Mouse (Mus musculus): Measurements from ENCODE around the gene Folr1. TPM values are rescaled to one million over a fixed set of nuclear protein-coding genes. Genes with fewer than 3 reads are reported as not detected.

The Folr1 gene
- polyA plus RNA-seq, 1 experiment from 2014 or later: 121 TPM

DNA sequence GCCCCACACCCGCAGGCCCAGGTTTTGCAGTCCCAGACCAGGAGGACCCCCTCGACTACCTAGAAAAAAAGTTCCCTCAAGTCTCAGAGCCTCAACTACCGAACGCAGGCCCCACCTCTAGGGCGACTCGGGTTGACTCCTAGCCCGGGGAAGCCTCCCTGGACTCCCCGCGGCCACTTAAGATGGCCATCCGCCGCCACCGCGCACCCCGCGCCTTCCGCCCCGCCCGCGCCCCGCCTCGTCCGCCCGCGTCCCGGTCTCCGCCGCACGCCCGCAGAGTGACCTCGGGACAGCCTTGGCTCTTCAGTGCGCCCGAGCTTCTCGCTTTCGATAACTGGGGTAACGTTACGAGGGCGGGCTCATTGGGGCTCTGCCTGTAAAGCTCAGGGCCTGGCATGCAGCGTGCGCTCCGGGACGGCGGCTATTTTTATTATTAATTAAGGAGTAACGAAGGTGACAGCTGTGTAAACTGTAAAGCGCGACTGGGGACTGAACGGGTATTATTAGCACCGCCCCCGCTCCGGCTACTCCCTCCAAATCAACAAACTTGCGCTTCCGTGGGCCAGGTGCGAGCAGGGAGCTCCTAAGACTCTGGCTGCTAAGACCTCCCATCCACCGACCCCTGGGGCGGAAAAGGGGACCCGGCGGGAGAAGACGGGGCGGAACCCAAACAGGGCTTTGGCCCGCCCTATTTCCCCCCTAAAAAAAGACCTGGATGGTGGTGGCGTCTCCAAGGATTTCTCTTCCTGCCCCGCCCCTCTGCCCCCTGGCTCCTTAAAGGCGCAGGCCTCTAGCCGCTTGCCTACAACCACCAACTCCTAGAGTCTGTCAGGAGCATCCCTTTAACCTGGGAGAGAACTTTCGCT, 32.7 kb downstream of the Folr1 start, which contains the start of gene Inppl1:
Inppl1 (minus strand) TSS at position 624 of the 866 bp plus-strand sequence.
- Histone ChIP-seq H3K4me1 (replicated peaks) (peaks cover 30% of the 10 kb centered on the region), H3K9me3 (no peaks in the 10 kb centered on the region), H3K36me3 (peaks cover 7% of the 10 kb centered on the region), H3K27ac (peak within 1 kb of the TSS; percentile 95), H3K4me2 (replicated peaks) (peak within 1 kb of the TSS; percentile 77), H3K9ac (peak within 1 kb of the TSS; percentile 99), H3K4me3 (replicated peaks) (peak within 1 kb of the TSS; percentile 83), H3K27me3 (replicated peaks) (no peaks in the 10 kb centered on the region)
- under 1% methylated on average over 64 of the region's 64 CpGs for WGBS
- peak; percentile 88 for ATAC-seq

DNA sequence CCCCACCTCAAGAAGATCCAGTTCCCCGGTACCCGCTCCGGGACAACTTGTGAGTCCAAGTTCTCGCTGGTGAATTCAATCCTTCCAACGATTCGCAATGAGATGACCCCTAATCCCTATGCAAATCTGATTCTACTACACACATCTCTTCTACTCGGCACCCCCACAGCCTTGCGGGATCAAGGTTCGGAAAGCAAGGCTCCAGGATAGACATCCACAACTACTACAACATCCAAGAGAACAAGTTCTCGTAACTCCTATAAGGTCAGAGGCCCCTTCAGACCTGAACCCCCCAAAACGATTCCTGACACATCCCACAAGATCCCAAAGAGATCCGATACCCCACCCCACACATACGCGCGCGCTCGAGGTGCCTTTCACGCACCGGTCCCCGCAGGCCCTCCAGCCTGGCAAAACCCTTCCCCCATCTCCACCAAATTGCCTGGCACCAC, 33.4 kb downstream of the Folr1 start:
- no peaks in the 10 kb centered on the region for H3K27me3 ChIP-seq (replicated peaks)
- H3K4me3 ChIP-seq (replicated peaks): peak overlapping the region; percentile 83
- under 1% methylated on average over 20 of the region's 20 CpGs for WGBS
- peak overlapping the region; percentile 77 for H3K4me2 ChIP-seq (replicated peaks)
- peaks cover 14% of the 10 kb centered on the region for H3K36me3 ChIP-seq
- H3K27ac ChIP-seq: peak overlapping the region; percentile 95
- ATAC-seq: peak; percentile 8
- H3K9ac ChIP-seq: peak overlapping the region; percentile 99
- peaks cover 30% of the 10 kb centered on the region for H3K4me1 ChIP-seq (replicated peaks)
- H3K9me3 ChIP-seq: no peaks in the 10 kb centered on the region

DNA sequence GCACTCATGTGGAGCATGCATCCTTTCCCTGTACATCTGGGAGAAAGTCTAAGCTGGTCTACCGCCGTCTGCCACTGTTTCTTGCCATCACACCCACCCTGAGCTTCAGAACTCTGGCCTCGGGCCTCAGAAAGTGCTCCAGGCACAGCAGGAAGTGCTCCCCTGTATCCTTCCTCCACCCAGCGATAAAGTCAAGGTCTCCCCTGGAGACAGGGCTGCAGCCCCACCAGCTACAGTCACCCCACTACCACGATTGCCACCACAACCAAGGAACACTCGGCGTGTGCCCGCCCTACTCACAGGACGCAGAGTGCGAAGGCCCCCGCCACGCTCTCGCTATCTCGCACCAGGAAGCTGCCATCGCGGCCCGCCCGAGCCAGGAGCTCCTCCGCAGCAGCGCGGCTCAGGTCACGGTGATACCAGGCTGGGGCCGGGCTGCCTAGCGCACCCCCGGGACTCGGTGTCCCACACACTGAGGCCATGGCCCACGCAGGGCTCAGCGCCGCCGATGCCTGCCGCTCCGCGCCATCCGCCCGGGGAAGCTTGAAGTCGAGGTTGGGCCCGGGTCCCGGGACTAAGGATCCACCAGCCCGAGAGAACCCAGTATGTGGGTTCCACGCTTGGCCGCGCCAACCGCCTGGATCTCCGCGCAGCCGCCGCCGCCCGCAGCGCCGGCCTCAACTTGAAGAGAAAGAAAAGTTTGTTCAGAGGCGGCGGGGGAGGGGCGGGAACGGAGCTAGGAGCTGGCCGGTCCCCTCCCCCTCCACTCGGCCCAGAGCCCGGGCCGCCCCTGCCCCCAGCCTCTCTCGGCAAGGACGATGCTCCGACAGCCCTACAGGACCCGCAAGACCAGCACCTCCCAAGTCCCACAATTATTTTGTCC, 34.1 kb downstream of the Folr1 start:
- WGBS: under 1% methylated on average over 63 of the region's 63 CpGs
- Histone ChIP-seq H3K27me3 (replicated peaks) (no peaks in the 10 kb centered on the region), H3K27ac (peak overlapping the region; percentile 95), H3K9me3 (no peaks in the 10 kb centered on the region), H3K9ac (peak overlapping the region; percentile 99), H3K36me3 (peaks cover 20% of the 10 kb centered on the region), H3K4me1 (replicated peaks) (peaks cover 30% of the 10 kb centered on the region), H3K4me3 (replicated peaks) (peak overlapping the region; percentile 83), H3K4me2 (replicated peaks) (peak overlapping the region; percentile 77)
- peak; percentile 61 for ATAC-seq

DNA sequence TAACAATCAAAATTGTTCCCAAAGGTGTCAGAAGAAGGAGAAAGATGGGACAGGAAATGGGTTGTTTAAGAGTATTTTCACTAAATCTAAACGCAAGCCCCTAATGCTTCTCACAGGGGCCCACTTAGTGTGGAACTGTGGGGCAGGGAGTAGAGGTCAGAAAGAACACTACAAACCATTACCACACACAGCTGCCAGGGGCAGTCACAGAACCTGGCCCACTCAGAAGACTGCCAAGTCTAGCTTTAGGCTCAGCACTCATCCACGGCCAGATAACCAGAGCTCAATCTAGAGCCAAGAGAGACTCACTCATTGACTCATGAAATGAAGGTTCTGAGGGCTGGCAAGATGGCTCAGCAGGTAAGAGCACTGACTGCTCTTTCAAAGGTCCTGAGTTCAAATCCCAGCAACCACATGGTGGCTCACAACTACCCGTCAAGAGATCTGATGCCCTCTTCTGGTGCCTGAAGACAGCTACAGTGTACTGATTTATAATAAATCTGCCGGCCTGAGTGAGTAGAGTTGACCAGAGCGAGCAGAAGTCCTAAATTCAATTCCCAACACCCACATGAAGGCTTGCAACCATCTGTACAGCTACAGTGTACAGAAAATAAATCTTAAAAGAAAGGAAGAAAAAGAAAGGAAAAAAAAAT, 35.0 kb downstream of the Folr1 start:
- Histone ChIP-seq H3K4me3 (replicated peaks) (peak overlapping the region; percentile 83), H3K27ac (peak overlapping the region; percentile 95), H3K9ac (peak overlapping the region; percentile 99), H3K27me3 (replicated peaks) (no peaks in the 10 kb centered on the region), H3K4me2 (replicated peaks) (peak overlapping the region; percentile 77), H3K4me1 (replicated peaks) (peaks cover 30% of the 10 kb centered on the region), H3K36me3 (peaks cover 30% of the 10 kb centered on the region), H3K9me3 (no peaks in the 10 kb centered on the region)
- 29% methylated on average over 5 of the region's 5 CpGs for WGBS
- no peak for ATAC-seq

DNA sequence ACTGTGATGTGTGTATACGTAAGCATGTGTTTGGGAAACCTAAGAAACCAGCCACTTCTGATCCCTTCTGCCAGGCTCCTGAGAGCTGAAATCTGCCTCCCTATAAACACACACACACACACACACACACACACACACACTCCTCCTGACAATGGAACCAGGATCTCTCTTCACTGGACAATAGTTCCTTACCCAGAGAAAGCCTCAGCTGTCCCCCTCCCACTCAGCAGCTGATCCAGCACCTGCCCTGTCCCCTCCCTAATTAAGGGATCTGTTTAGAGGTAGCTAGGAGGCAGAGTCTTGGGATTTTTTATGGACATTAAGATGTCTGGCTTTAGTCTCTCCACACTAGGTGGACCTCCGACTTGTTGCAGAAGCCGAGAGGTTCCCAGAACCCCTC, 35.7 kb downstream of the Folr1 start:
- H3K9me3 ChIP-seq: no peaks in the 10 kb centered on the region
- H3K4me1 ChIP-seq (replicated peaks): peaks cover 30% of the 10 kb centered on the region
- no peak overlapping the region for H3K4me3 ChIP-seq (replicated peaks)
- no peak for ATAC-seq
- 52% methylated on average over 3 of the region's 3 CpGs for WGBS
- H3K27ac ChIP-seq: no peak overlapping the region
- peaks cover 35% of the 10 kb centered on the region for H3K36me3 ChIP-seq
- peak overlapping the region; percentile 77 for H3K4me2 ChIP-seq (replicated peaks)
- 0 out of 2 replicates have a peak overlapping the region, but pooled peaks have one; percentile 99 for H3K9ac ChIP-seq
- H3K27me3 ChIP-seq (replicated peaks): no peaks in the 10 kb centered on the region

DNA sequence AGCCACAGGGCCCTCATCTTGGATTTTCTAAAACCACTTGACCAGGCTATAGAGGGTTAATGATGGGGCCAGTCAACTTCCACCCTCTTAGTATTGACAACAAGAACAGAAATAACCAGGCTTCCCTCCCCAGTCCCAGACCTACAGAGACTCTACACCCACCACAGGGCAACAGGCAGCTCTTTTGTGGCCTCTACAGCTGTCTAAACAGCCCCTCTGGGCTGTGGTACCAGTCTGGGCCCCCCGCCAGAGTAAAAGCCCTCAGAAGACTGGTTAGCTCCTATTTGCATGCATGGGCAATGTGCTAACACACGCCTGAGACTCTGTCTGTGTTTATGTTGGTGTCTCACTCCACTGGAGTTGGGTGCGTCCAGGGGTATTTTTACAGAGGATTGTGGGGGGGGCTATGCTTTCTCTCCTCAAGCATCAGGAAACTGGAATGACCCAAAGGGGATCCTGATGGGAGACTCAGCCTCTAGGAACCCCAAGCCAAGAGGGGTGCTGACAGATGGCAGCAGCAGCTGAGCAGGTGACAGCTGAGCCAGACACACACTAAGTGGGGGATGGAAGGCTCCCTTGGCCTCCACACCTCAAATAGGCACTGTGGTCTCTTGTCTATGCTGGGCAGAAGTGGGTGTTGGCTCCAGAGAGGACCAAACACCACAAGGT, 36.5 kb downstream of the Folr1 start:
- Histone ChIP-seq H3K4me3 (replicated peaks) (no peak overlapping the region), H3K4me1 (replicated peaks) (peaks cover 29% of the 10 kb centered on the region), H3K27ac (no peak overlapping the region), H3K9me3 (no peaks in the 10 kb centered on the region), H3K4me2 (replicated peaks) (no peak overlapping the region; the same call in 1 of the 2 replicates), H3K9ac (no peak overlapping the region), H3K27me3 (replicated peaks) (no peaks in the 10 kb centered on the region), H3K36me3 (peaks cover 42% of the 10 kb centered on the region)
- ATAC-seq: no peak
- WGBS: 71% methylated on average over 3 of the region's 3 CpGs

DNA sequence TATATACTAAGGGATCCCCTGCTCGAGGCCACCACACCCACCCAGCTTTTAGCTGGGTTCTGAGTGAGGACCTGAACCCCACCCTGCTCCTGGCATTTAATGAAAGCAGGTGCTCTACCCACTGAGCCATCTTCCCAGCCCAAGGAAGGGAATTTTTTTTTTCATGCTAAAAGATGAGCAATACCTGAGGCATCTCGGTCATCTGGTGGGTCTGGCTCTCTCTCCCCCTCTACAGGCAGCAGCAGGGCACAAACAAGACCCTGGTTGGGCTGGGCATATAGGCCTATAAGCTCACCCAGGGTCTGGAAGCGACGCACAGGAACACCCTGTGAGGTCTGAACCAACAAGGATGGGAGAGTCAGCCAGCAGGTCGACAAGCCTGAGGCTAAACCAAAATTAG, 37.2 kb downstream of the Folr1 start:
- no peak for ATAC-seq
- WGBS: 67% methylated on average over 5 of the region's 5 CpGs

DNA sequence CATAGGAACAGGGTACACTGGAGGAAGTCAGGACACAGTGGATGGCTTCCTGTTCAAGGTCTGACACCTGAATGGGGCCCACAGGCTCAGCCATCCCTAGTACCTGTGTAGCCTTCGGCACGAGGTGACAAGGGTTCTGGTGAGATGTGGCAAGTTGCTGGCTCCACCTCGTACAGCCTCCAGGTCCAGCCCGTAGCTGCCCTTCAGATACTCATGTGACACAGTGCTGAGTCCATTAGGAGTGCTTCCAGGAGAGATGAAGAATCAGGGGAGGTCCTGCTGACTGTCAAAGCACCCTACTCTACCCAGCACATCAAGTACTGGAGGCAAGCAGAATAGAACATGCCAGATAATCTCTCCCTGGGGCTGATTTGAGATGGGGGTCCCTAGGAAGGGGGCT, 38.2 kb downstream of the Folr1 start:
- Histone ChIP-seq H3K27ac (no peak overlapping the region), H3K4me1 (replicated peaks) (peaks cover 21% of the 10 kb centered on the region), H3K9ac (no peak overlapping the region), H3K27me3 (replicated peaks) (no peaks in the 10 kb centered on the region), H3K4me2 (replicated peaks) (no peak overlapping the region), H3K4me3 (replicated peaks) (no peak overlapping the region), H3K9me3 (no peaks in the 10 kb centered on the region), H3K36me3 (peaks cover 57% of the 10 kb centered on the region)
- whole genome bisulfite sequencing: 90% methylated on average over 4 of the region's 4 CpGs
- no peak for ATAC-seq

More for the DNA sequence above, 37.2 kb downstream of the Folr1 start:
- Histone ChIP-seq H3K4me1 (replicated peaks) (peaks cover 22% of the 10 kb centered on the region), H3K4me3 (replicated peaks) (no peak overlapping the region), H3K9me3 (no peaks in the 10 kb centered on the region), H3K27ac (no peak overlapping the region), H3K4me2 (replicated peaks) (no peak overlapping the region), H3K9ac (no peak overlapping the region), H3K36me3 (peaks cover 48% of the 10 kb centered on the region), H3K27me3 (replicated peaks) (no peaks in the 10 kb centered on the region)

DNA sequence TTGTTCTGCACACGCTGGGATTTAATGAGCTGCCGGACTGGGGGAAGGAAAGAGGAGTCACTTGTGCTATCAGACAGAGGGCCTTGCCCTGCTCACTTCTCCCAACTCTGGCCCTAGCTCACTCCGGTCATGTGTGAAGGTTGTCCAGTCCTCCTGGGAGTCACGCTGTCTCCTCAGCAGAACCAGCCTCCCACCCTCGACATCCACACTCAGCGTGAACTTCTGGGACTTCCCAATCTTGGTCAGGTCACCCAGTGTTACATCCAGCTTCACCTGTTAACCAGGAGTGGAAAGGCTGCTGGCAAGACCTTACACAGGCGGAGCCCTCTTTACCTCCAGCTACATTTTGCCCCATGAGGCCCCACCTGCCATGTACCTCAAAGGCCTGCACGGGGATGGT, 39.2 kb downstream of the Folr1 start:
- WGBS: 93% methylated on average over 8 of the region's 8 CpGs

DNA sequence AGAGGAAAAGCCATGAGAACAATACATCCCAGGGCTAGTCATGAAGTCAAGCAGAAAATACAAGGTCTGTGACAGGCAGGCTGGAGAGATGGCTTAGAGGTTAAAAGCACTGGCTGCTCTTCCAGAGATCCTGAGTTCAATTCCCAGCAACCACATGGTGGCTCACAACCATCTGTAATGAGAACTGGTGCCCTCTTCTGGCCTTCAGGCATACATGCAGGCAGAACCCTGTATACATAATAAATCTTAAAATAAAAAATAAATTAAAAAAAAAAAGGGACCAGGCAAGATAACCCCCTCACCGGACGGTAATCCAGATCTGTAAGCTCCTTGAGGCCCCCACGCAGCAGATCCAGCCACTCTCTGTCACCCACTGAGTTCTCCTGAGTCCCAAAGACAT, 40.2 kb downstream of the Folr1 start:
- Histone ChIP-seq H3K36me3 (peaks cover 72% of the 10 kb centered on the region), H3K4me1 (replicated peaks) (peaks cover 16% of the 10 kb centered on the region), H3K4me2 (replicated peaks) (no peak overlapping the region), H3K9me3 (no peaks in the 10 kb centered on the region), H3K9ac (no peak overlapping the region), H3K27me3 (replicated peaks) (no peaks in the 10 kb centered on the region), H3K27ac (no peak overlapping the region), H3K4me3 (replicated peaks) (no peak overlapping the region)
- ATAC-seq: no peak
- WGBS: 89% methylated on average over 3 of the region's 3 CpGs

More for the DNA sequence above, 39.2 kb downstream of the Folr1 start:
- Histone ChIP-seq H3K4me3 (replicated peaks) (no peak overlapping the region), H3K9ac (no peak overlapping the region), H3K4me2 (replicated peaks) (no peak overlapping the region), H3K36me3 (peaks cover 63% of the 10 kb centered on the region), H3K9me3 (no peaks in the 10 kb centered on the region), H3K27me3 (replicated peaks) (no peaks in the 10 kb centered on the region), H3K4me1 (replicated peaks) (peaks cover 21% of the 10 kb centered on the region), H3K27ac (no peak overlapping the region)
- no peak for ATAC-seq

DNA sequence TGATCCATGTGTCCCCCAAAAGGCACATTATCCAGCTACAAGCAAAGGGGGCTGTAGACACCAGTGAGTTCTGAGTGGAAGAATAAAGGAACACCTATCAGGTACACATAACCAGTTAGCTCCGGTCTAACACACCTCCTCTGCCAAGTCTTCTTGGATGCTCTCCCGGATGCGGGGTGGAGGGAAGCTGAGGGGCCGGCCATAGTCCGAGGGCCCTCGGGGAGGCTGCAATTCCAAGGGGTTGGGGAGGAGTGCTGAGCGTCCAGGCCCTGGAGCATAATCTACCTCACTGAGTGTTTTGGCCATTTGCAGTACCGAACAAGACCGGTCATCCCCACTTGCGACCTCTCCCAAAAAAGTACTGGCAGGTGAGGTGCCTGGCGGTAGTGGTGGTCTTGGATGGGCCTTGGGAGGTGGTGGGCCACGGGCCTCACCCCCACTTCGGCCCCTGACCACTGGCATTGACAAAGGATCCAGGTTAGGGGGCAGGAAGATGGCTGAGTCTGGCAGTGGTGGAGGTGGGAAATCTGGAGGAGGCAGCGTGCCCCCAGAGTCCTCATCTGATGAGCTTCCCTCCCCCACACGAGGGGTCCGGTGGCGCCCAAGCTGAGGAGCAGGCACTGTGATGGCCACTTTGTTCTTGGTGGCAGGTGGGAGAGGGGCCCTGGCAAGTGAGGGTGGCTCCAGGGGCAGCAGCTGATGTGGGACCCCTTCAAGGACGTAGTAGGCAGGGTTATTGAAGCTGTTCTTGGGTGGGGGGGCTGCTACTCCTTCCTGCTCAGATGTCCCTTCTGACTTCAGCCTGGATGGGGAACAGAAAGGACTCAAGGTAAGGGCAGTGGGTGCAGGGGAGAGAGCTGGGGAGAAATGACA, 46.6 kb downstream of the Folr1 start:
- Histone ChIP-seq H3K27me3 (replicated peaks) (peaks cover 29% of the 10 kb centered on the region), H3K9ac (no peak overlapping the region), H3K36me3 (peaks cover 43% of the 10 kb centered on the region), H3K4me3 (replicated peaks) (no peak overlapping the region), H3K9me3 (no peaks in the 10 kb centered on the region), H3K27ac (no peak overlapping the region), H3K4me1 (replicated peaks) (peaks cover 18% of the 10 kb centered on the region), H3K4me2 (replicated peaks) (no peak overlapping the region)
- 86% methylated on average over 18 of the region's 18 CpGs for WGBS
- no peak for ATAC-seq
